Mouse (Mus musculus): ENCODE results near the gene Zfp280d. TPM values are rescaled to one million over a fixed set of nuclear protein-coding genes. Genes with fewer than 3 reads are reported as not detected.

The Zfp280d gene
- polyA plus RNA-seq, 1 experiment, result 763 TPM

DNA sequence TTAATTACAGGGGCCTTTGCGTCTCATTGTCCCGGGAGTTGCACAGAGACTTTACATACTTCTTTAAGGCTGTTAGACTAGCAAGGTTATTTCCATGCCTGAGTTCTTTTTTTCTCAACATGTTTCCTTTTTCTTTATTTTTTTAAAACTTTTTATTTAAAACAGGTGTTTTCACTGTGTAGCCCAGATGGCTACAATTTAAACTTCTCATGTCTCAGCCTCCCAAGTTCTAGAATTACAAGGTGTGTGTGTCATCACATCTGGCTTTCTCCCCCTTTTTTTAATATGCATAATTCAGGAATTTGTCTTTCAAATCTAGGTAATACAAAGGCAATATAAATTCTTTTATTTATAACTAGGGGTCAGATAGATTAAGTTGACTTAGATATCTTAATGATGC, 58.6 kb downstream of the Zfp280d start:
- Histone ChIP-seq H3K4me3 (ENCODE audit: insufficient read depth, low read depth, low read length) (no peak overlapping the region), H3K27ac (ENCODE audit: insufficient read depth, low read depth, low read length) (no peak overlapping the region), H3K4me1 (ENCODE audit: control insufficient read depth, insufficient read depth, low read length) (no peaks in the 10 kb centered on the region)
- TF ChIP-seq POLR2A (IDR thresholded peaks at IDR 0.05; ENCODE audit: insufficient read depth, low read depth, low read length) (no peak), CTCF (IDR thresholded peaks at IDR 0.05; ENCODE audit: insufficient read depth, low read depth, low read length) (no peak)
- 88% methylated on average over 2 of the region's 2 CpGs for WGBS

DNA sequence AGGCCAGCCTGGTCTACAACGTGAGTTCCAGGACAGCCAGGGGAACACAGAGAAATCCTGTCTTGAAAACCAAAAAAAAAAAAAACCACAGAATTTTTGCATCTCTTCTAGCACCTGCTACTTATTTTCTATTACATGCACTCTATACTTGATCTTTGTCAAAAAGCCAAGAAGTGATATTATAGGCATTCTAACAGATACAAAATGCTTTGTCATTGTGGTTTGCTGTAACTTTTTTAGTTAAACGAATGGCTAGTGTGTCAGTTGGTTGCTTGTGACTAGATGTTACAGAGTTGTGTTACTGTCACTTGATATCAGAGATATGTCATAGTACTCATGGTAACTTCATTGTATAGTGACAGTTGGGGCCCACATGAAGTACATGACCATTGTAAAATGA, 61.4 kb downstream of the Zfp280d start:
- no peaks in the 10 kb centered on the region for H3K4me1 ChIP-seq (ENCODE audit: control insufficient read depth, insufficient read depth, low read length)
- TF ChIP-seq POLR2A (IDR thresholded peaks at IDR 0.05; ENCODE audit: insufficient read depth, low read depth, low read length) (no peak), CTCF (IDR thresholded peaks at IDR 0.05; ENCODE audit: insufficient read depth, low read depth, low read length) (no peak)
- no peak overlapping the region for H3K4me3 ChIP-seq (ENCODE audit: insufficient read depth, low read depth, low read length)
- 81% methylated on average over 2 of the region's 2 CpGs for WGBS
- no peak overlapping the region for H3K27ac ChIP-seq (ENCODE audit: insufficient read depth, low read depth, low read length)

DNA sequence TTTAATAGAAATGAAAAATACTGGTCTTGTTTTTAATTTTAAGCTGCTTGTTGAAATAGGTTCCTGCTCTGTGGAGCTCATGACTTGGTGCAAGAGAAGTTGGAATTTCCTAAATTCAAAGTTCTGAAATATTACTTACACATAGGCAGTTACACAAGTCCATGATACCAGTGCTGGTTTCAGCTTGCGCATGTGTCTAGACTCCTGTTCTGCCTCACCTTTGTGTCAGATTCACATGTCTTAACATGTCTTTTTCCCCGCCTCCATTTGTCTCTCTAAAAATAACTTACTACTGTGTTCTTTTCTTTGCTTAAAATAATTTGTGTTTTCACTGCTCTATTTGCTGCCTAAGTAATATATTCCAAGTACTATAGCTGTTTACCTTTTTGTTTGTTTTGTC, 64.5 kb downstream of the Zfp280d start:
- Histone ChIP-seq H3K27ac (ENCODE audit: insufficient read depth, low read depth, low read length) (no peak overlapping the region), H3K4me1 (ENCODE audit: control insufficient read depth, insufficient read depth, low read length) (no peaks in the 10 kb centered on the region), H3K4me3 (ENCODE audit: insufficient read depth, low read depth, low read length) (no peak overlapping the region)
- TF ChIP-seq POLR2A (IDR thresholded peaks at IDR 0.05; ENCODE audit: insufficient read depth, low read depth, low read length) (no peak), CTCF (IDR thresholded peaks at IDR 0.05; ENCODE audit: insufficient read depth, low read depth, low read length) (no peak)
- 83% methylated on average over 2 of the region's 2 CpGs for WGBS

DNA sequence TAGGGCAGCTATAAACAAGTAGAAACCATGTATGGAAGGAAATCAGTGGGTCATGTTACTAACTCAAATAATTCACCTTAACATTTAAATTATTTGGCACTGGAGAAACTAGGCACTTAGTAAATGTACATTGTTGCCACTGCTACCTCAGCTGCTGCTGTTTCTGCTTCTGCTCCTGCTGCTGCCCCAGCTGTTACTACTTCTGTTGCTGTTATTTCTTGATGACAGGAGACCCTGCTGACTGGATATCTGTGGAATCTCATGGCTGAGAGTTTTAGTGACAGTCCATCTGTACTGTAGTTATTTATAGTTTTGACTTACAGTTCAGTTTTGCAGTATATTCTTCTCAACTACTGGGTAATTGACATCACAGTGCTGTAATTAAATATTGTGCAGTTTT, 69.2 kb downstream of the Zfp280d start:
- no peaks in the 10 kb centered on the region for H3K4me1 ChIP-seq (ENCODE audit: control insufficient read depth, insufficient read depth, low read length)
- no peak overlapping the region for H3K4me3 ChIP-seq (ENCODE audit: insufficient read depth, low read depth, low read length)
- H3K27ac ChIP-seq (ENCODE audit: insufficient read depth, low read depth, low read length), result no peak overlapping the region
- no peak for TF ChIP-seq POLR2A (IDR thresholded peaks at IDR 0.05; ENCODE audit: insufficient read depth, low read depth, low read length)
- TF ChIP-seq CTCF (IDR thresholded peaks at IDR 0.05; ENCODE audit: insufficient read depth, low read depth, low read length), result no peak

DNA sequence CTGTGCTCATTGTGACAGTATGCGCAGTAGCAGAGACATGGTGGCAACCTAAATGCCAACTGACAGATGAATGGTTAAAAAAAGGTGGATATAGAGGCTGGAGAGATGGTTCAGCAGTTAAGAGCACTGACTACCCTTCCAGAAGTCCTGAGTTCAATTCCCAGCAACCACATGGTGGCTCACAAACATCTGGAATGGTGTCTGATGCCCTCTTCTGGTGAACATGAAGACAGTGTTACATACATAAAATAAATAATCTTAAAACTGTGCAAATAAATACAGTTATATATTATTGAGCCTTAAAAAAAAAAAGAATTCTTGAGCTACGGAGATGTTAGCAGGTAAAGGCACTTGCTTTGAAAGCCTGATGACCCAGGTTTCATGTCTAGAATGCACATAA, 97.7 kb downstream of the Zfp280d start:
- no peak overlapping the region for H3K4me3 ChIP-seq (ENCODE audit: insufficient read depth, low read depth, low read length)
- H3K27ac ChIP-seq (ENCODE audit: insufficient read depth, low read depth, low read length), result no peak overlapping the region
- 99% methylated on average over 2 of the region's 2 CpGs for WGBS
- TF ChIP-seq POLR2A (IDR thresholded peaks at IDR 0.05; ENCODE audit: insufficient read depth, low read depth, low read length), result no peak
- TF ChIP-seq CTCF (IDR thresholded peaks at IDR 0.05; ENCODE audit: insufficient read depth, low read depth, low read length), result no peak
- peaks cover 3% of the 10 kb centered on the region; the same call in 1 of the 2 replicates for H3K4me1 ChIP-seq (ENCODE audit: control insufficient read depth, insufficient read depth, low read length)

DNA sequence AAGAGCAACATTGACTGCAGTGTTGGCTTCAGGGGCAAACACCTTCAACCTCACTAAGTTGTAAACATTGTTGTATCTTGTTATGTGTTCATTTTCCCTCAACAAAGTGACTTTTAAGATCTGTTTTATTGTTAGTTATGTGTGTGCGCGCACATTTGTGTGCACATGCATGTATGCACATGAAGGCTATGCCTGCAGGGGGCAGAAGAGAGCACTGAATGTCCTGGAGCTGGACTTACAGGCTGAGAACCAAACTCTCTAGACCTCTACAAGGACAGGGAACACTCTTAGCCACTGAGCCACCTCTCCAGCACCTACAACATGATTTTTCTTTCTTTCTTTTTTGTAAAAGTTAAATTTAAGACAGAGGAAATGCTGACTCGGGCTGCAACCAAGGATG, 99.4 kb downstream of the Zfp280d start:
- 77% methylated on average over 3 of the region's 3 CpGs for WGBS
- Histone ChIP-seq H3K4me1 (ENCODE audit: control insufficient read depth, insufficient read depth, low read length) (peaks cover 3% of the 10 kb centered on the region; the same call in 1 of the 2 replicates), H3K4me3 (ENCODE audit: insufficient read depth, low read depth, low read length) (no peak overlapping the region), H3K27ac (ENCODE audit: insufficient read depth, low read depth, low read length) (peak overlapping the region; percentile 82; the same call in 1 of the 2 replicates)
- no peak for TF ChIP-seq POLR2A (IDR thresholded peaks at IDR 0.05; ENCODE audit: insufficient read depth, low read depth, low read length)
- TF ChIP-seq CTCF (IDR thresholded peaks at IDR 0.05; ENCODE audit: insufficient read depth, low read depth, low read length), result no peak

DNA sequence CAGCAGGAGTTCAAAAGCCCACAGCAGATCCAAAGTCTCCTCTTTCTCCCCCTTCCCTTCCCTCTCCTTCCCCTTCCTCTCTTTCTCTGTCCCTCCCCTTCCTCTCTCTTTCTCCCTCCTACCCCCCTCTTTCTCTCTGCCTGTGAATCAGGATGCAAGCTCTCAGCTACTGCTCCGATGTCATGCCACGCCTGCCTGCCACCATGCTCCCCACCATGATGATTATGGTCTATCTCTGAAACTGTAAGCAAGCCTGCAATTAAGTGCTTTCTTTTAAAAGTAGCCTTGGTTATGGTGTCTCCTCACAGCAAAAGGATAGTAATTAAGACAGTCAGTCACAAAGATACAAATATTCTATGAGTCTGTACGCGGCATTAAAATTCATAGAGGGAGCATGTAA, 100.3 kb downstream of the Zfp280d start:
- 23% methylated on average over 4 of the region's 4 CpGs for WGBS
- H3K4me1 ChIP-seq (ENCODE audit: control insufficient read depth, insufficient read depth, low read length), result peaks cover 3% of the 10 kb centered on the region; the same call in 1 of the 2 replicates
- 0 out of 2 replicates have a peak overlapping the region, but pooled peaks have one; percentile 85 for H3K27ac ChIP-seq (ENCODE audit: insufficient read depth, low read depth, low read length)
- no peak overlapping the region for H3K4me3 ChIP-seq (ENCODE audit: insufficient read depth, low read depth, low read length)
- no peak for TF ChIP-seq POLR2A (IDR thresholded peaks at IDR 0.05; ENCODE audit: insufficient read depth, low read depth, low read length)

DNA sequence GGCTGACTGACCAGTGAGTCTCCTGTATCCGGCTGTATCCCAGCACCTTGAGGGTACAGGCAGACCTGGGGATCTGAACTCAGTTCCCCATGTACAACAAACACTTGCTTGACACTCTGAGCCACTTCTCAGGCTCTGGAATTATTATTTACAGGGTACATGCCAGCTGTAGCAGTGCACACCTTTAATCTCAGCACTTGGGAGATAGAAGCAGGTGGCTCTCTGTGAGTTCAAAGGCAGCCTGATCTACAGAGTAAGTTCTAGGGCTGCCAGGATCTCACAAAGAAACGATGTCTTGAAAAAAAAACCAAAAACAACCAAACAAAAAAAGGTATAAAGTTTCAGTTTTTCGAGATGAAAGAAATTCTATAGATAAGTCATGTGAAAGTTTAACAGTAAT, 101.0 kb downstream of the Zfp280d start:
- TF ChIP-seq POLR2A (IDR thresholded peaks at IDR 0.05; ENCODE audit: insufficient read depth, low read depth, low read length) (no peak), CTCF (IDR thresholded peaks at IDR 0.05; ENCODE audit: insufficient read depth, low read depth, low read length) (no peak)
- peak overlapping the region; percentile 78 for H3K27ac ChIP-seq (ENCODE audit: insufficient read depth, low read depth, low read length)
- no peak overlapping the region for H3K4me3 ChIP-seq (ENCODE audit: insufficient read depth, low read depth, low read length)
- WGBS, result 56% methylated on average over 3 of the region's 3 CpGs
- peaks cover 3% of the 10 kb centered on the region; the same call in 1 of the 2 replicates for H3K4me1 ChIP-seq (ENCODE audit: control insufficient read depth, insufficient read depth, low read length)

DNA sequence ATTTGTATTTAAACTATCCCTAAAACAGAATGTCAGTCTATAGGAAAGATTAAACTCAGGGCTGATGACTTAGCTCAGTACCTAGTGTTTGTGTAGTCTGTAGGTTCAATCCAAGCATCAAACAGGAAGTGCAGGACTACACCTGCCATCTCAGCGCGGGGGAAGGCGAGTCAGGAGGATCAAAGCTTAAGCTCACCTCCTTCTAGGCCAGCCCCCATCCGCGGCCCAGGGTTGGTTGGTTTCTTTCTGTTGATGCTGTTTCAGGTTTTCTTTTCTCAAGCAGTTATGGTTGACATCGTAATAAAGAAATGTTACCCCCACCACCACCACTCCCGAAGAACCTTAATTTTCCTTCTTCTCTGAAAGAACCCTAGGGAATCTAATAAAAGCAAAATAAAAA, 111.1 kb downstream of the Zfp280d start:
- 86% methylated on average over 7 of the region's 7 CpGs for whole genome bisulfite sequencing
- TF ChIP-seq CTCF (IDR thresholded peaks at IDR 0.05; ENCODE audit: insufficient read depth, low read depth, low read length), result no peak
- no peak for TF ChIP-seq POLR2A (IDR thresholded peaks at IDR 0.05; ENCODE audit: insufficient read depth, low read depth, low read length)
- Histone ChIP-seq H3K27ac (ENCODE audit: insufficient read depth, low read depth, low read length) (no peak overlapping the region), H3K4me1 (ENCODE audit: control insufficient read depth, insufficient read depth, low read length) (peaks cover 6% of the 10 kb centered on the region), H3K4me3 (ENCODE audit: insufficient read depth, low read depth, low read length) (no peak overlapping the region)

DNA sequence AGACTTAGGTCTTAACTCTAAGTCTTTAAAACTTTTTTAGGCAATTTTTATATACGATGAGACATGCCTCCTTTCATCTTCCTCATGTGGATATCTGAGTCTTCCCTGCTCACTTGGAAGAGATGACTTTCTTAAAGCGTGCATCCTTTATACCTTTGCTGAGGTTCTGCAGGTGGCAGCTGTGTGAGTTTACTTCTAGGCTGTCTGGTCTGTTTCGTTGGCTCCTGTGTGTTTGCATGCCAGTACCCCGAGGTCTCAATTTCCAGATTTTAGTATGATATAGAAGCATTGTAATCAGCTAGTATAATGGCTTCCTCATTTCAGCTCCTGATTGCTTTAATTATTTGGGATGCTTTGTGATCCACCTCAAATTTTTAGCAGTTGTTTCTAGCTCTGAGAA, 114.3 kb downstream of the Zfp280d start:
- 88% methylated on average over 4 of the region's 4 CpGs for WGBS
- TF ChIP-seq CTCF (IDR thresholded peaks at IDR 0.05; ENCODE audit: insufficient read depth, low read depth, low read length) (no peak), POLR2A (IDR thresholded peaks at IDR 0.05; ENCODE audit: insufficient read depth, low read depth, low read length) (no peak)
- H3K4me3 ChIP-seq (ENCODE audit: insufficient read depth, low read depth, low read length), result no peak overlapping the region

More for the DNA sequence above, 114.3 kb downstream of the Zfp280d start:
- peaks cover 15% of the 10 kb centered on the region for H3K4me1 ChIP-seq (ENCODE audit: control insufficient read depth, insufficient read depth, low read length)
- no peak overlapping the region for H3K27ac ChIP-seq (ENCODE audit: insufficient read depth, low read depth, low read length)

All from olfactory bulb, adult 2 months (tissue).